Mouse (Mus musculus) T-helper 2 cell (primary cell): Measurements from ENCODE around the gene Mief1.

Source experiments
- in situ Hi-C: fragments of 300-600 bp; cut with MboI, MseI; formaldehyde crosslinking; loops from one replicate; pipeline ENCODE4 v1.15.1; 2025; ENCODE audit warnings: high pct_unique_total_duplicates

Gene Mief1

DNA sequence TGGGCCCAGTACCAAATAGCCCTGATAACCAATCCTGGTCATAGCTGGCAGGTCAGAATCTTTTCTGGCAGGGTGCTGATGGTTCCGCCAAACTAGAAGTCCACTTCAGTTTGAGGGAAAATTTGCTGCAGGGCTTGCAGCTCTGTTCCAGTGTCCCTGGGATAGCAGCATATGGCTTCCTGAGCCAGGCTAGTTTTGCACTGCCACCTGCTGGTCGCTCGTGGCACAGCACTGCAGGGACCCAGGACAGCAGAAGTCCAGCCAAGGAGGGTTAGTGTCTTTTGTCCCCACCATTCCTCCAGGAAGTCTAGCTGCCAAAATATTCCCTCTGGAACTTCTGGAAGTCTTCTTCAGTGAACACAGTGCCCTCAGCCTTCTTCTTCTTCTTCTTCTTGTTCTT is 26.9 kb downstream of the Mief1 start:
- in situ Hi-C loops = no loop called here

- in situ Hi-C loops = no loop called here
Measured at GRCm38 (mm10) chr15:80261100-80261499, 27.3 kb downstream of the Mief1 start.

GRCm38 (mm10) chr15:80263610-80264575 is 30.1 kb downstream of the Mief1 start, which contains the start of gene Rps19bp1:
Gene Rps19bp1, minus strand, starts transcription at chr15:80264315.
- in situ Hi-C loops = no loop called here

DNA sequence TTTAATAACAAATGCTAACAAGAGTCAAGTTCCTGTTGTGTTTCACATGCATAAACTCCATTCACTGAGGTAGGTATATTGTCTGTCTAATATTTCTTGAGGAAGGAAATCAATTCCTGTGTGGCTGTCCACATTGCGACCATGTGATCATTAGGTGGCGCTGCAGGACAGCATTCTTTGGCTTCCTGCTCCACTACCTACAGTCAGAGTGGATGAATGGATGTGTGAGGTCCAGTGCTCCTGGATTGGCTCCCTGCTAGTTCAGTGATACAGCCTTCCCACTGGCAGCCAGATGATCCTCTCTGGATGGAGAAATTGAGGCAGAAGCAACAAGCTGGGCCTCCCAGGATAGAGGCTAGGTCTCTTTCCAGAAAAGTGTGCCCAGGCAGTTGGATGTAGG is 32.5 kb downstream of the Mief1 start:
- in situ Hi-C loops = no loop called here

- in situ Hi-C loops = no loop called here
Measured at GRCm38 (mm10) chr15:80271858-80272396, 38.1 kb downstream of the Mief1 start.

DNA sequence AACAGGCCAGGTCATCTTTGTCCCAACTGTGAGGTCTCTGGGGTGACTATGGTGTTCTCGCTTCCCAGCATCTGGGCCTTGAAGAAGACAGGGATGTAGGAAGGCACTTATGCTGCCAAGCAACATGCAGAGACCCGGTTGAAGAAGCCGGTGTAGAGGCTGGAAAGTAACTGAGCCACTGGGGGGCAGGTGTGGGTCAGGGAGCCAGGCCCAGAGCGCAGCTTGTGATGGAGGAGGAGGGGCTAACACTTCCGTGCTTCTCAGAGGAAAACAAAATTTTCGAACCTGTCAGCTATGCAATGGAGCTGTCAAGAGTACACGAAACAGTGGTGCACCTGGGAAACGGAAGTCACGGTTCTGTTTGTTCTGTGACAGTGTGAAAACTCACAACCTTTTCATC is 43.3 kb downstream of the Mief1 start:
- in situ Hi-C loops = no loop called here

DNA sequence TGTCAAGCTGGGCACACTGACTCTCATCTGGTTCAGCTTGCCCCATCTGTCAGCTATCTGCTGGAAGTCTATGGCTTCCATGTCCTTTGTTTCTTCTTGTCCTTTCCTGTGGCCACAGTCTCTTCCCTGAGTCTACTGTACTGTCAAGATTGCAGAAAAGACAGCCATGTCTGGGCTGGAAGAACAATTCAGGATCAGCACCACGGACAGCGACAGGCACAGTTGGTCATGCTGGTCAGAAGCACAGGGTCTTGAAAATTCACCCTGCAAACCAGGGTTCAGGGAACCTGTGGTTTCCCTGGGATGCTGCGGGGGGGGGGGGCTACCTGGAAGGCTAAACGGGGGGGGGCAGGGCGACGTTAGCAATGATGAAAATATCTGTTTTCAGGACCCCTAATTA is 43.8 kb downstream of the Mief1 start:
- in situ Hi-C loops = no loop called here

- in situ Hi-C loops = no loop called here
Measured at GRCm38 (mm10) chr15:80278121-80278759, 44.4 kb downstream of the Mief1 start.

DNA sequence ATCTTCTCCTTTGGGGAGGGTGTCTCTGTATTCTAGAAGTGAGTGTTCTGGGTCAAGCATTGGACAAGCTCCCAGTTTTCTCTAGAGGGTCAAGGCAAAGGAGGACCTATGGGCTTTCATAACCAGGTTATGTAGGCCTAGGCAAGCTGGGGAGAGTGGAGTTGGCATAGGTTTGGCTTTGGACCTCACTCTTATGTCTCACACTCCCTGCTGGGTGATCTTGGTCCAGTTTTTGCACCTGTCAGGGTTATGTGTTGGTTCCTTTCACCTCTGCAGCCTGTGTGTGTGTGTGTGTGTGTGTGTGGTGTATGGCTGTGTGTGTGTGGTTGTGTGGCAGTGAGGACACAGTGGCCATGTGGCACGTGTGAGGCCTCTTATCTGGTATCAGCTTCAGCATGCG is 45.2 kb downstream of the Mief1 start:
- in situ Hi-C loops = no loop called here

DNA sequence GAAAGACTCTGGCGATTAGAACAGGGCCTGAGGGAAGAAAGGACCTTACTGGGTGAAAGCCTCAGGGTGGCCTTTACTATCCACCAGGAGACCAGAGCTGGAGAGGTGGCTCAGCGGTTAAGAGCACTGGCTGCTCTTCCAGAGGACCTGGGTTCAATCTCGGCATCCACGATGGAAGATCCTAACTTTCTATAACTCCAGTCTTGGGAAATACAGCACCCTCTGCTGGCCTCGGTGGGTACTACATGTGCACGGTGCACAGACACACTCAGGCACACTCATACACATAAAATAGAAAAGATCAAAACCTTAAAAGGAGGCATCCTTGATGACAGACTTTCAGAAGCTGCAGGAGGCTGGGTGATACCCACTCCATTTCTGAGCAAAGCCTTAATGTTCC is 46.8 kb downstream of the Mief1 start:
- in situ Hi-C loops = no loop called here

GRCm38 (mm10) chr15:80286851-80287415 is 53.1 kb downstream of the Mief1 start, which contains the start of gene Cacna1i:
Gene Cacna1i, plus strand, starts transcription at chr15:80287238.
- in situ Hi-C loops = no loop called here

DNA sequence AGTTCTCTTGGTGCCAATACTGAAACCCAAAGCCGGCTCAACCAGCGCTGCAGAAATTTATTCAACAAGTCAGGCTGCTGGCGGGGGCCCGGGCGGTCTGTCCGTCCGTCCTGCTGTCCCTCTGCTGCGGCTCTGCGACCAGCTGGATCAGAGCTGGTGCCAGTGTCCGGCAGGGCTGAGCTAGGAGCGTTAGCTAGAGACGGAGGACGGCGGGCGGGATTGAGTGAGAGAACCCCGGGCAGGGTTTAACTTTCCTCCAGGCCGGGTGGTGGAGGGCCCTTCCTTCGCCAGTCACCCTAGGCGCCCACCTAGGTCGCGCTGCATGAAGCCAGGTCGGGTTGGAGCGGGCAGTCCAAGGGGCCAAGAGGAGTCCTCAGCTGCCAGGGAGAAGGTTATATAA is 54.2 kb downstream of the Mief1 start:
- in situ Hi-C loops = no loop called here

- in situ Hi-C loops = no loop called here
Measured at GRCm38 (mm10) chr15:80289436-80289835, 55.6 kb downstream of the Mief1 start.

GRCm38 (mm10) chr15:80297146-80297545 is 63.3 kb downstream of the Mief1 start:
- in situ Hi-C loops = loop anchor here (10.0 kb wide), 2 partner anchors 258 to 398 kb away; no protein-coding TSS in a partner anchor
